Mouse (Mus musculus): Measurements from ENCODE around the gene Gna12. TPM values are rescaled to one million over a fixed set of nuclear protein-coding genes. Genes with fewer than 3 reads are reported as not detected.

The Gna12 gene
- polyA plus RNA-seq, 1 experiment: 36.2 TPM

DNA sequence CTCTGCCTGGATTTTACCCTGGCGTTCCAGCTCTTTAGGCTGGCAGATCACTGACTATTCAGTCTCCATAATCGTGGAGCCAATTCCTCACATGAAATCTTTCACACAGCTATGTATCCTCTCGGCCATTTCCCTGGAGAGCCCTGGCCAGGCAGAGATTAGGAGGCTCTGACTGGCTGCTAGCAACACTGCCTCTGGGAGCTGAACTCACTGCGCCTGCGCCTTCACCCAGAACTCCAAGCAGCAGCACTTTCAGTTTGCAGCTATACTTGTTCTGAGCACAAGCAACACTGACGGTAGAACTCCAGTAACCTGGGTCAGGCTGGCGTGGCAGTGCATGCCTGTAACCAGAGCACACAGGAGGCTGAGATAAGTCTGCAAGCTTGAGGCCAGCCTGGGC lies 32.1 kb downstream of the Gna12 start:
- Histone ChIP-seq H3K4me1 (ENCODE audit: control insufficient read depth, insufficient read depth, low read length) (no peaks in the 10 kb centered on the region; the same call in 1 of the 2 replicates), H3K27me3 (ENCODE audit: control insufficient read depth, insufficient read depth, low read length) (no peaks in the 10 kb centered on the region), H3K36me3 (ENCODE audit: control insufficient read depth, insufficient read depth, low read length) (no peaks in the 10 kb centered on the region), H3K27ac (ENCODE audit: control insufficient read depth, insufficient read depth, low read depth, low read length) (no peak overlapping the region), H3K4me3 (ENCODE audit: control insufficient read depth, low read depth, low read length) (no peak overlapping the region)
- TF ChIP-seq CTCF (IDR thresholded peaks at IDR 0.05; ENCODE audit: control insufficient read depth, insufficient read depth, insufficient replicate concordance, low read depth, low read length): no peak
- TF ChIP-seq POLR2A (IDR thresholded peaks at IDR 0.05; ENCODE audit: control insufficient read depth, low read depth, low read length): no peak

DNA sequence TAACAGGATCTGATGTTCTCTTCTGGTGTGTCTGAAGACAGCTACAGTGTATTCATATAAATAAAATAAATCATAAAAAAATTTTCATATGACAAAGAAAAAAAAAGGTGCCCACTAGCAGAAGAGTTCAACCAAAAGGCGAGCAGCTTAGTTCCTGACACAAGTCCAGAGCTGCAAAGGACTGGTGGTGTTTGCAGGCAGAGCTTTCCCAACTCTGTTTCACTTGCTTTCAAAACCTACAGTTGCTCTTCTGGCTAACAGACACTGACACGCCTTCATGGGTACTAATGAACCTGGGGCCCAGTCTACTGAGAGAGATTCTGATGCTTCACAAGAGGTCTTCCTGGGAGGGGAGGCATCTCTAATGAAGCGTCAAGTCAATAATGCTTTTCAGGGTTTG lies 34.2 kb downstream of the Gna12 start:
- H3K27me3 ChIP-seq (ENCODE audit: control insufficient read depth, insufficient read depth, low read length): no peaks in the 10 kb centered on the region
- no peaks in the 10 kb centered on the region for H3K36me3 ChIP-seq (ENCODE audit: control insufficient read depth, insufficient read depth, low read length)
- H3K27ac ChIP-seq (ENCODE audit: control insufficient read depth, insufficient read depth, low read depth, low read length): no peak overlapping the region
- TF ChIP-seq POLR2A (IDR thresholded peaks at IDR 0.05; ENCODE audit: control insufficient read depth, low read depth, low read length): no peak
- TF ChIP-seq CTCF (IDR thresholded peaks at IDR 0.05; ENCODE audit: control insufficient read depth, insufficient read depth, insufficient replicate concordance, low read depth, low read length): no peak
- no peaks in the 10 kb centered on the region; the same call in 1 of the 2 replicates for H3K4me1 ChIP-seq (ENCODE audit: control insufficient read depth, insufficient read depth, low read length)
- no peak overlapping the region for H3K4me3 ChIP-seq (ENCODE audit: control insufficient read depth, low read depth, low read length)

DNA sequence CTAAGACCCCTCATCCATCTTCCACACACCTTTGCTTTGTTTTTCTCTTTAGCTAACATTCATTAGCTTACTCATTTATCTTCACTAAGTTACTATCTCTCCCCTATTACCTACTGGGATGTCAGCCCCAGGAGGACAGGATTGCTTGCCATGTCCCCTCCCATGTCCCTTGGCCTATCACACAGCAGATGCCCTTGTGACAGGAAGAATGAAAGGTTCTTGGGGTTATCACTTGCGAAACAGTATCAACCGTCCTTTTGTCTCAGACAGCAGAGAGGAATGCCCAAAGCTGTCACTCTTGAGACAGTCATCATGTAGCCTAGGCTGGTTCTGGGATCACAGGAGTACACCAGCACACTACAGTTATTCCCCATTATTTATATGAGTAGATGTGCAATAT lies 35.1 kb downstream of the Gna12 start:
- Histone ChIP-seq H3K27me3 (ENCODE audit: control insufficient read depth, insufficient read depth, low read length) (no peaks in the 10 kb centered on the region), H3K27ac (ENCODE audit: control insufficient read depth, insufficient read depth, low read depth, low read length) (no peak overlapping the region), H3K4me1 (ENCODE audit: control insufficient read depth, insufficient read depth, low read length) (no peaks in the 10 kb centered on the region), H3K36me3 (ENCODE audit: control insufficient read depth, insufficient read depth, low read length) (no peaks in the 10 kb centered on the region), H3K4me3 (ENCODE audit: control insufficient read depth, low read depth, low read length) (no peak overlapping the region)
- no peak for TF ChIP-seq POLR2A (IDR thresholded peaks at IDR 0.05; ENCODE audit: control insufficient read depth, low read depth, low read length)
- no peak for TF ChIP-seq CTCF (IDR thresholded peaks at IDR 0.05; ENCODE audit: control insufficient read depth, insufficient read depth, insufficient replicate concordance, low read depth, low read length)

DNA sequence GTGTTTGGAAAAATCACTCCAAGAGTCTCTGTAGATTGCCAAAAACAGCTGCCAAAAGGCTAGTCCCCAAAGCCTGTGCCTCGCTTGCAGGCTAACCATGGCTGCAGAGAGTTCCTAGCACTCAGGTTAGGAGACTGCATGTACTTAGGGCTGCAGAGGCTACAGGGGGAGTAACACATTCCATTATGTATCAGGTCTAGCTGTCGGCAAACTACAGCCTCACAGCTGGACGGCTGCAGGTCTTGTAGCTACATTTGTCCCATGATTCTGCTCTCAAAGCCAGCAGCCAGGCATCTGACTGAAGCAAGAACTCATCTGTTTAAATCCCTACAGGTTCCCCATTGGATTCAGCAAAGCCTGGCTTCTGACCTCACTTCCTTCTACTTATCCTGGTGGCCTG lies 35.5 kb downstream of the Gna12 start:
- Histone ChIP-seq H3K27ac (ENCODE audit: control insufficient read depth, insufficient read depth, low read depth, low read length) (no peak overlapping the region), H3K27me3 (ENCODE audit: control insufficient read depth, insufficient read depth, low read length) (no peaks in the 10 kb centered on the region), H3K4me3 (ENCODE audit: control insufficient read depth, low read depth, low read length) (no peak overlapping the region), H3K4me1 (ENCODE audit: control insufficient read depth, insufficient read depth, low read length) (no peaks in the 10 kb centered on the region), H3K36me3 (ENCODE audit: control insufficient read depth, insufficient read depth, low read length) (no peaks in the 10 kb centered on the region)
- TF ChIP-seq POLR2A (IDR thresholded peaks at IDR 0.05; ENCODE audit: control insufficient read depth, low read depth, low read length) (no peak), CTCF (IDR thresholded peaks at IDR 0.05; ENCODE audit: control insufficient read depth, insufficient read depth, insufficient replicate concordance, low read depth, low read length) (no peak)

DNA sequence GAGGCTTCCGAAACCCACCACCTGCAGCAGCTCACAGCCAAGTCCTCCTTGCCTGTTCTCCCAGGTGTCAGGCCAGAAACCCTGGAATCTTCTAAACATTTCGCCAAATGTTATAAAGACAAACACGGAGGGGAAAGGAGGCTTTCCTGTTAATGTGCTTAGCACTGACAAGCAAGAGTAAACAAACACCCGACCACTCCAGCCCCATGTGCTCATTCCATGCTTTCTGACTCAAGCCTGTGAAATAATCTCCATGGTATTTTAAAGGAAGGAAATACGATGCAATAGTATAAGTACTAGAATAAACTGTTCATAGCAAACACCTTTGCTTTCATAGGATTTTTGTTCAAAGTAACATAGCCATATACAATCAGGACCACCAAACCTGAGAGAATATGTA lies 38.0 kb downstream of the Gna12 start:
- H3K27me3 ChIP-seq (ENCODE audit: control insufficient read depth, insufficient read depth, low read length): no peaks in the 10 kb centered on the region
- H3K4me3 ChIP-seq (ENCODE audit: control insufficient read depth, low read depth, low read length): no peak overlapping the region
- TF ChIP-seq CTCF (IDR thresholded peaks at IDR 0.05; ENCODE audit: control insufficient read depth, insufficient read depth, insufficient replicate concordance, low read depth, low read length): no peak
- no peak for TF ChIP-seq POLR2A (IDR thresholded peaks at IDR 0.05; ENCODE audit: control insufficient read depth, low read depth, low read length)
- no peaks in the 10 kb centered on the region for H3K36me3 ChIP-seq (ENCODE audit: control insufficient read depth, insufficient read depth, low read length)
- no peaks in the 10 kb centered on the region; the same call in 1 of the 2 replicates for H3K4me1 ChIP-seq (ENCODE audit: control insufficient read depth, insufficient read depth, low read length)
- no peak overlapping the region for H3K27ac ChIP-seq (ENCODE audit: control insufficient read depth, insufficient read depth, low read depth, low read length)

DNA sequence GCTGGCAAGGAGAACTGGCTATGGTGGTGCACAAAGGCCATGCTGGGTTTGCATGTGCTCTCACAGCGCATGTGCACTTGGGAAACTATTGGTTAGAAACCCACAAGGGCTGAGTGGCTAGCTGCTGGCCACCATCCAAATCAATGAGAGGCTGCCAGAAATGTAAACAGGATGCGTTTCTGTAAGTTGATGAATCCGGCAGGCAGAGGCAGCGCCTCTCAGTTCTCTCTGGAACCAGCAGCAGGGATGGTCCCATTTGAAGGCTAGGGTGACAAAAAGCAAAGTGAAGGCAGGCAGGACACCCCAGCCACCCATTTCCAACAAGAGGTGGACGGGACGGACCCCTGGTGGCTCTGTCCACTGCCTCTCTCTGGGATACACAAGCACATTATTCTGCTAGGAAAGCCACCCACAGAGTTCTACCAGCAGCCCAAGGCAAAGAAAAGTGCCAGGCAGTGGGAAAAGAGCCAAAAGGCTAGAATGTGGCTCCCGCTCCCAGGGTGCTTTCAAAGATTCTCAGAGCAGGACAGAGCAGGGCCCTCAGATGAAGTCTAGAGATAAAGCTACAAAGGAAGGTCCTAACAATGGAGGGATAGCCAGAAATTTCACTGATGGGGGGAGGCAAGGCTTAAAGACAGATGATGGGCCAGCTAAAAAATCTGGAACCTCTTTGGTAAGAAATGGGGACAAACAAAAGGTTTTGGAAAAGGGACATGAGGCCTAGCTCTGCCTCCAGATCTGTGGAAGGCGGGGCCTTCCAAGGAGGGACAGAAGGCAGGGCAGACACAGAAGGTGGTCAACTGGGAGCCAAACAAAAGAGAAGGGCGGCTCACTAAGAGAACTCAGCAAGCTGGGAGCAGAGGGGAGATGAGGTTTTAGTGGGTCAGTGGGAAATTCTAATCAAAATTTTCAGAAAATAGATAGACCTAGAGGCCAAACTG lies 39.0 kb downstream of the Gna12 start:
- H3K27ac ChIP-seq (ENCODE audit: control insufficient read depth, insufficient read depth, low read depth, low read length): no peak overlapping the region
- H3K36me3 ChIP-seq (ENCODE audit: control insufficient read depth, insufficient read depth, low read length): no peaks in the 10 kb centered on the region
- peaks cover 2% of the 10 kb centered on the region; the same call in 1 of the 2 replicates for H3K4me1 ChIP-seq (ENCODE audit: control insufficient read depth, insufficient read depth, low read length)
- H3K4me3 ChIP-seq (ENCODE audit: control insufficient read depth, low read depth, low read length): no peak overlapping the region
- no peaks in the 10 kb centered on the region for H3K27me3 ChIP-seq (ENCODE audit: control insufficient read depth, insufficient read depth, low read length)
- no peak for TF ChIP-seq CTCF (IDR thresholded peaks at IDR 0.05; ENCODE audit: control insufficient read depth, insufficient read depth, insufficient replicate concordance, low read depth, low read length)

DNA sequence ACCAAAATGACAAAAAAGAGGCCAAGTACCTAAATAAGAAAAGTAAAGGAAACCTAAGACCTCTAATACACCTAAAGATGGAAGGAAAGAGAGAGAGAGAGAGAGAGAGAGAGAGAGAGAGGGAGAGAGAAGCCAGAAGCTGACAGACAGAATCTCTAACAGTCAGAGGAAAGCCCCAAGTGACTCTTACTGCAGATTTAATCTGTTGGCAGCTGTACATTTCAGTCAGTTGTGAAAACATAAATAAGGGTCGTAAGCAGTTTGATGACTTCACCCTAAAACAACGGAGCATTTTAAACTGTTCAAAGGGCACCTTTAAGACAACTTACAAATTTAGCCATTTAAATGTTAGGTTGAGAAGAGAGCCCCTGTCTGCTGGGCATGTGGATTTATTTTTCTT lies 39.8 kb downstream of the Gna12 start:
- Histone ChIP-seq H3K27ac (ENCODE audit: control insufficient read depth, insufficient read depth, low read depth, low read length) (no peak overlapping the region), H3K27me3 (ENCODE audit: control insufficient read depth, insufficient read depth, low read length) (no peaks in the 10 kb centered on the region), H3K36me3 (ENCODE audit: control insufficient read depth, insufficient read depth, low read length) (no peaks in the 10 kb centered on the region), H3K4me3 (ENCODE audit: control insufficient read depth, low read depth, low read length) (no peak overlapping the region), H3K4me1 (ENCODE audit: control insufficient read depth, insufficient read depth, low read length) (peaks cover 5% of the 10 kb centered on the region; the same call in 1 of the 2 replicates)
- no peak for TF ChIP-seq CTCF (IDR thresholded peaks at IDR 0.05; ENCODE audit: control insufficient read depth, insufficient read depth, insufficient replicate concordance, low read depth, low read length)
- TF ChIP-seq POLR2A (IDR thresholded peaks at IDR 0.05; ENCODE audit: control insufficient read depth, low read depth, low read length): no peak

All from testis, adult 2 months (tissue).